Mouse (Mus musculus) gastrocnemius, postnatal 14 days (tissue): Measurements from ENCODE around the gene Akr1e1. TPM values are rescaled to one million over a fixed set of nuclear protein-coding genes. Genes with fewer than 3 reads are reported as not detected.
A peak's percentile ranks its signal among the peaks of the same experiment; 100 is the strongest.
"Not testable (repeated sequence)": the region's sequence is repeated elsewhere in the genome, so short reads cannot be mapped to it uniquely, and the experiment has no call there.

Experiments
- DNase-seq: peaks from one replicate; pipeline ENCODE4 v3.0.0; 2021; ENCODE audit warnings: mixed read lengths
- intact Hi-C: fragments of 180-260 bp; cut with DNase I; formaldehyde crosslinking; loops from one replicate; pipeline ENCODE4 v1.15.1; 2025; ENCODE audit warnings: low total_unique reads
- long read RNA-seq, 2 experiments: library from polyadenylated mRNA; stranded (forward); transcript quantifications; one replicate each; pipeline ENCODE4 v2.0.0; 2021
- total RNA-seq, 2 experiments: library from RNA; stranded (reverse); gene quantifications; 2 replicates each; pipeline ENCODE4 v1.2.3; 2021

Akr1e1 gene
- total RNA-seq = 10 to 100 TPM; 10.6 to 12.1 TPM
- long read RNA-seq, experiment 1, transcript Akr1e1-201 (10 exons, 3,463 nt) = major isoform, 12 of 17 reads
- long read RNA-seq, experiment 1, partial matches to known transcripts = 3 of 17 reads
- long read RNA-seq, experiment 1, other reads (novel, unspliced or antisense) = 2 of 17 reads
- long read RNA-seq, experiment 2, transcript Akr1e1-201 (10 exons, 3,463 nt) = major isoform, 13 of 19 reads
- long read RNA-seq, experiment 2, partial matches to known transcripts = 0 of 19 reads
- long read RNA-seq, experiment 2, other reads (novel, unspliced or antisense) = 6 of 19 reads

GRCm38 (mm10) chr13:4608961-4609409 is at the start of gene Akr1e1:
Akr1e1 (minus strand) TSS chr13:4609174.
- peak; percentile 84 for DNase-seq
- intact Hi-C loops = no loop called here

DNA sequence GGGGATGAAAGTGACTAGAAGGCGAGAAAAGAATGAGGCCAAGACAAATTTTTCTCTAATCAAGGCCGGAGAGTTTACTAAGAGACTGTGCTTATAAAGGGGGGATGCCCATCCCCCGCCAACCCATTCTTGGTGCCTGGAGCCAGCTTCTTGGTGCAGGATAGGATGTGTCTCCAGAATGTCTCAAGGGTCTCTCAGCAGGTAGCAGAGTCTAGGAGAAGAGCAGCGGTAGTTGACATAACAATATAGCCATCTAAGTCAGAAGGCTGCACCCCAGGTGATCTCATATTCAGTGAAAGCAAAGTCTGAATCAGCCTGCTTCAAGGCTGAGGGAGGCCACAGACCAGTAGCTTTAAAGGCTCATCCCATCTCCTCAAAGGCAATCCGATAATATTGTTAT is 49.4 kb upstream of the Akr1e1 start:
- intact Hi-C loops = no loop called here
- DNase-seq = no peak

DNA sequence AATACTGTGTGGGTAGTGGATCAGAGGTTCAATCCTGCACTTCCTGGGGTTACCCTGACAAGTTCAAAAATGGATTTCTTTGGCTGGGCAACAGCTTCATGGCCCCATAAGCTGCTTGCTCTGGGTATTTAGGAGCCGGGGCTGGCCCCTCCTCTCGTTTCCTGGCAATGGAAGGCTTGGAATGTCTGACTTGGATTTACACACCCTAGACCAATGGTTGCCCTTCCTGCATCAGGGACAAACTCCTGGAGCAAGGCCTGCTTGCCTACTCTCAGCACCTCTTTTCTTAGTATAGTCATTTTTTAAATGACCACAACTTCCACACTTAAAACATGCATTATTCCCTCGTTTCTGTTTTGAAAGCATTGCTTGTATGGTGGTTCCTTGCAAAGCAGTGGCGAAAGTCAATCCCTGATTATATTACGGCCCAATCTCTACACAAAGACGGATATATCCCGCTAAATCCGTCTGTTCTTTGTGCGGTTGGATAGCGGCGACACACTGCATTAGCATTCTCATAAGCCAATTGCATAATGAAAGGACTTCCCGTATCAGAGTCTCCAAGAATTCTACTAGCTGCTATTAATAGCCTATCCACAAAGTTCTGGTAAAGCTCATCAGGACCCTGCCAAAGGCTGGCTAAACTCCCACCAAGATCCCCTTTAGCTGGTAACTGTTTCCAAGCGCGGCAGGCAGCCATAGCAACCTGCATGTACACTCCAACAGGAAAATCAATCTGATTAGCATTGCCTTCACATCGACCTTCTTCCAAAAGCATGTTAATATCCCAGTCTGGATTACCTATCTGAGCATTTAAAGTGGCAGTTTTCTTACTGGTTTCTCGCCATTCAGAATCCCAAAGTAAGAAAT is 47.5 kb upstream of the Akr1e1 start:
- intact Hi-C loops = no loop called here
- DNase-seq = no peak

- intact Hi-C loops = no loop called here
- DNase-seq = no peak
These were observed 41.2 kb upstream of the Akr1e1 start for GRCm38 (mm10) chr13:4650190-4650589.

GRCm38 (mm10) chr13:4645248-4645647 is 36.3 kb upstream of the Akr1e1 start:
- no peak for DNase-seq
- intact Hi-C loops = no loop called here

GRCm38 (mm10) chr13:4610902-4611301 is 1.9 kb upstream of the Akr1e1 start:
- intact Hi-C loops = no loop called here
- DNase-seq = no peak

DNA sequence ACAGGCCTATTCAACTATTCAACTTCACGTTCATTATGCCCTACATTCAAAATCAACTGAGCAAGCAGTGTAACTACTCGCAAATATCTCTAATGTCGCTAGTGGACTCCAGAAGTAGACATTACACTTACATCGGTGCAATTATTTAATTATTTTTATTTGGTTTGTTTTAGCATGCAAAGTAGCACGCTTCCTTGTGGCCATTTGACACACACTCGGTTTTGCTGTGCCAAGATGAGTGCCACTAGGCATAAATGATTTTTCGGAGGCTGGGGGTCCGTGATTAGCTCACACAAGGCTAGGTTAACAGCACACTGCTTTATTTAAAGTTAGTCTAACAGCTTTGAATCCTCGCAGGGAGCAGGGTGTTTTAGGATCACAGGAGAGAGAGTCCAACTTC is 444 bp downstream of the Akr1e1 start:
- intact Hi-C loops = no loop called here
- no peak for DNase-seq

DNA sequence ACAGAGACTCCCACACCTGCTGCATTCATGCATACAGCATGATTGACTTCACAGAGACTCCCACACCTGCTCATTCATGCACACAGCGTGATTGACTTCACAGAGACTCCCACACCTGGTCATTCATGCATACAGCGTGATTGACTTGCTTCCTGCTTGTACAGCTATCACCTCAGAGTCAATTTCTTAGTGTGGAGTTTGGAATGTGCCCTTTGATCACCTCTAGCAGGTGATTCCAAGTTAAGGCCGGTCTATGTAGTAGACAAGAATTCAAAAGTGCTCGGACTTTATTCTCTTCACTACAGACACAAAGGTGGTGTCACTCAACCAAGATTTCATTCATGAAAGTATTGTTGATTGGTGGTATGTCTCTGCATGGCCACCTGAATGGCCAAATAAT is 2.2 kb downstream of the Akr1e1 start:
- intact Hi-C loops = no loop called here
- no peak for DNase-seq

DNA sequence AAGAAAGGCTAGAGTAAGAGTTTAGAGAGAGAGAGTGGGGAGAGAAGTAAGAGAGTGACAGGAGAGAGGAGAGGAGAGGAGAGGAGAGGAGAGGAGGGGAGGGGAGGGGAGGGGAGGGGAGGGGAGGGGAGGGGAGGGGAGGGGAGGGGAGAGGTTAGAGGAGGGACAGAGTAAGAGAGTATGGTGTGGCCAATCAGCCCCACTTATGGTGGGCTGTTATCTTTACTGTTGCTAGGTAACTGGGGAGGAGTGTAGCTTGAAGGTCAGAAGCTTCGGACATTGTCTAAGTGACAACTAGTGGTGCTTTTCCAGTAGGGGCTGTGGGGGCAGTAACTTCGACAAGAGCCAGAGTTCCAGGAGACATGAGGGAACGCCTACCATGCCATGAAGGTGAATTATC is 5.5 kb downstream of the Akr1e1 start:
- intact Hi-C loops, DNase-seq: not testable (repeated sequence)

DNA sequence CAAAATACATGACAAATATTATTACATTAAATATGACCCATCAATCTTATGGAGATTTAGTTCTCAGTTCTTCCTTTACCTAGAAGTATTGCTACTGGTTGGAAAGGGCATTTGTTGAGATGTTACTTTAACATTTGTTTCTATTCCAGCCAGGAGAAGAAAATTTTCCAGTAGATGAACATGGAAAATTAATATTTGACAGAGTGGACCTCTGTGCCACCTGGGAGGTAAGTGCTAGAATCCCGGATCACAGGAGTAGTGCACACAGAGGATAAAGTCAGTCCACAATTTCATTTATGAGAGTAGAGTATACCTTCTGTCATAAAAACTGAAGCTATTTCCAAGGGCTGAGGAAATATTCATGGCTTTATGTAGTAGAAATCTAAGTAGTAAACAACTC is 32.1 kb downstream of the Akr1e1 start:
- intact Hi-C loops = no loop called here
- no peak for DNase-seq

DNA sequence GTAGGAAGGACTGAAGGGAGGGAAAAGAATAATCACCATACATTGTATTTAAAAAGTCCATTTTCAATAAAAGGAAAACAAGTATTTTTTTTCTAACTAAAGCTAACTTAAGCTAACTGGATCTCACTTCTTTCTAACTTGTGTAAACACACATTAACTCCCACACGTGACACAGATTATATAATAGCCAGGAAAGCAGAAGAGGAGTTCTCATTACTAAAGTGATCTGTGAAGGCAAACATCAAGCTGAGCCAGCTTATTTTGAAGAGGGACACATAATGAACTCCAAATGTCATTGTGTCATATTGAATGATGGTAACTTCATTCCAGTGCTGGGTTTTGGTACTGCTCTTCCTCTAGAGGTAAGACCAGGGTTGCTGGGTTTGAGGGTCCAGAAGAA is 35.1 kb downstream of the Akr1e1 start, which contains the start of gene Akr1c21:
Gene Akr1c21 (plus strand): TSS at position 205 of the 400 bp plus-strand sequence.
- no peak for DNase-seq
- intact Hi-C loops = no loop called here

DNA sequence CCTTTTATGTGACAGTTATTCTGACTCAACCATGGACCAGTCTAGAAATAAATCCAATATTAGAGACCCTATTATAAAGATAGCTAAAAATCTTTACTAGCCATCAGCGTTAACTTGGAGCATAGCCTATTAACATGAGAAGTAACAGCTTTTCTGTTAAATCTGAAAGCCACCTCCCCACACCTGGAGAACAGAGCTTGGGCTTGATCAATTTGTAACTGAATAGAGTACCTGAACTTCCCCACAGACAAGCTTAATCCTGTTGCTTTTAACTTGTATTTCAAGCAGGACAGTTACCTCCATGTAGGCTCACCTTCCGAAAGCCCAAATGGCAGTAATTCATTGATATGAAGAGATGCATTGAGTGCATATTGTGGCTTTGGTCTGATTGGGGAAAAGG is 43.0 kb downstream of the Akr1e1 start:
- intact Hi-C loops = no loop called here
- DNase-seq = no peak

- no peak for DNase-seq
- intact Hi-C loops = no loop called here
These were observed 48.5 kb downstream of the Akr1e1 start for GRCm38 (mm10) chr13:4560500-4560899.

- no peak for DNase-seq
- intact Hi-C loops = no loop called here
These were observed 49.8 kb downstream of the Akr1e1 start for GRCm38 (mm10) chr13:4559143-4559542.

Other genes with a start within 250 kb of the Akr1e1 start
- not detected for gene Akr1c6, start 174.9 kb downstream of the Akr1e1 start, total RNA-seq
- not detected for gene Akr1c20, start 85.8 kb downstream of the Akr1e1 start, total RNA-seq
- gene Akr1c21, start 35.1 kb downstream of the Akr1e1 start, total RNA-seq = not detected